Mouse (Mus musculus) lung, postnatal 0 days (tissue): ENCODE measurements around the gene Prss33. TPM values are rescaled to one million over a fixed set of nuclear protein-coding genes. Genes with fewer than 3 reads are reported as not detected.
A peak's percentile ranks its signal among the peaks of the same experiment; 100 is the strongest.

ENCODE experiments used
- ATAC-seq: fragments of 200-750 bp; cut with Nextera tagmentation; 2 replicates; pipeline ENCODE4 v1.8.0; 2017; ENCODE audit warnings: moderate library complexity
- DNase-seq: peaks from one replicate; pipeline ENCODE4 v3.0.0-alpha.2; 2016; ENCODE audit warnings: low spot score
- H3K27ac ChIP-seq: fragments of 300-500 bp; sonication (generic); 2 replicates; pipeline ENCODE4 v1.5.1; 2014; ENCODE audit warnings: antibody characterized with exemption, mild to moderate bottlenecking, low read length, mixed read lengths
- H3K27me3 ChIP-seq: fragments of 300-500 bp; sonication (generic); replicated peaks from 2 replicates; pipeline ENCODE4 v1.6.1; 2014; ENCODE audit warnings: low read length, mixed read lengths; ENCODE audit not compliant: insufficient read depth
- H3K36me3 ChIP-seq: fragments of 300-500 bp; sonication (generic); 2 replicates; pipeline ENCODE4 v1.6.1; 2014; ENCODE audit warnings: low read length, mixed read lengths; ENCODE audit not compliant: insufficient read depth
- H3K4me1 ChIP-seq: fragments of 300-500 bp; sonication (generic); 2 replicates; pipeline ENCODE4 v1.6.1; 2014; ENCODE audit warnings: antibody characterized with exemption, low read depth, low read length, mixed read lengths; ENCODE audit not compliant: insufficient read depth
- H3K4me2 ChIP-seq: fragments of 300-500 bp; sonication (generic); replicated peaks from 2 replicates; pipeline ENCODE4 v1.6.1; 2014; ENCODE audit warnings: low read depth, mild to moderate bottlenecking, low read length, moderate library complexity, mixed read lengths
- H3K4me3 ChIP-seq: fragments of 300-500 bp; sonication (generic); 2 replicates; pipeline ENCODE4 v1.5.1; 2014; ENCODE audit warnings: low read depth, low read length
- H3K9ac ChIP-seq: fragments of 300-500 bp; sonication (generic); replicated peaks from 2 replicates; pipeline ENCODE4 v1.6.1; 2014; ENCODE audit warnings: low read depth, mild to moderate bottlenecking
- H3K9me3 ChIP-seq: fragments of 300-500 bp; sonication (generic); 2 replicates; pipeline ENCODE4 v1.6.1; 2016; ENCODE audit warnings: low read length, mixed read lengths
- CTCF ChIP-seq: IDR thresholded peaks from 2 replicates; pipeline ENCODE4 v1.5.1; 2016; ENCODE audit warnings: antibody characterized with exemption, mild to moderate bottlenecking
- EP300 ChIP-seq: IDR thresholded peaks from 2 replicates; pipeline ENCODE4 v1.6.1; 2016; ENCODE audit warnings: antibody characterized with exemption, mild to moderate bottlenecking, control low read depth
- WGBS: fragments of 180-500 bp; shearing (Covaris S2); extraction: QIAGEN DNeasy Blood & Tissue Kit; methylation state at CpG from one replicate; pipeline ENCODE4 v1.1.7; 2014; 5-methylcytosine and 5-hydroxymethylcytosine counted together
- polyA plus RNA-seq: library from polyadenylated mRNA; unstranded; fragments of >200 nt; fragmentation: Nextera tagmentation; extraction: Ambion mirVana; gene quantifications from 2 replicates; pipeline ENCODE4 v1.2.1, GENCODE M21; 2015

Prss33 gene
- polyA plus RNA-seq, 1 experiment from 2014 or later, result not detected

GRCm38 (mm10) chr17:23829064-23829619 lies 6.7 kb downstream of the Prss33 start, which contains the start of gene Elob:
TSS of gene Elob (minus strand) at chr17:23829136.
- H3K4me3 ChIP-seq, result peak within 1 kb of the TSS; percentile 81
- 0 out of 2 replicates have a peak, but pooled peaks cover 3% of the 10 kb centered on the region for H3K27me3 ChIP-seq
- peak; percentile 97 for ATAC-seq
- H3K4me1 ChIP-seq, result peaks cover 5% of the 10 kb centered on the region; the same call in 1 of the 2 replicates
- peak within 1 kb of the TSS; percentile 70 for H3K9ac ChIP-seq
- peak within 1 kb of the TSS; percentile 79 for H3K4me2 ChIP-seq
- WGBS, result under 1% methylated on average over 23 of the region's 42 CpGs
- peak; percentile 95 for DNase-seq
- H3K9me3 ChIP-seq, result no peaks in the 10 kb centered on the region
- H3K27ac ChIP-seq, result peak within 1 kb of the TSS; percentile 85
- no peak for TF ChIP-seq EP300
- TF ChIP-seq CTCF, result peak; percentile 75
- H3K36me3 ChIP-seq, result peaks cover 16% of the 10 kb centered on the region; the same call in 1 of the 2 replicates

GRCm38 (mm10) chr17:23828271-23829001 lies 7.4 kb downstream of the Prss33 start:
- H3K27ac ChIP-seq, result peak overlapping the region; percentile 85
- peak overlapping the region; percentile 70 for H3K9ac ChIP-seq
- peaks cover 20% of the 10 kb centered on the region for H3K36me3 ChIP-seq
- peak; percentile 69 for ATAC-seq
- H3K4me2 ChIP-seq, result peak overlapping the region; percentile 79
- H3K4me3 ChIP-seq, result peak overlapping the region; percentile 81
- peak; percentile 62 for DNase-seq
- TF ChIP-seq CTCF, result peak; percentile 42
- TF ChIP-seq EP300, result no peak
- 0 out of 2 replicates have a peak, but pooled peaks cover 3% of the 10 kb centered on the region for H3K27me3 ChIP-seq
- under 1% methylated on average over 40 of the region's 47 CpGs for WGBS
- peaks cover 5% of the 10 kb centered on the region; the same call in 1 of the 2 replicates for H3K4me1 ChIP-seq
- no peaks in the 10 kb centered on the region for H3K9me3 ChIP-seq

- Histone ChIP-seq H3K36me3 (peaks cover 42% of the 10 kb centered on the region), H3K4me2 (no peak overlapping the region), H3K4me3 (no peak overlapping the region), H3K9me3 (no peaks in the 10 kb centered on the region), H3K9ac (no peak overlapping the region), H3K27ac (no peak overlapping the region), H3K27me3 (no peaks in the 10 kb centered on the region), H3K4me1 (peaks cover 5% of the 10 kb centered on the region; the same call in 1 of the 2 replicates)
- TF ChIP-seq CTCF (no peak), EP300 (no peak)
- ATAC-seq (no peak), DNase-seq (no peak)
- 81% methylated on average over 4 of the region's 4 CpGs for WGBS
These were observed 10.3 kb downstream of the Prss33 start for GRCm38 (mm10) chr17:23825591-23825990.

DNA sequence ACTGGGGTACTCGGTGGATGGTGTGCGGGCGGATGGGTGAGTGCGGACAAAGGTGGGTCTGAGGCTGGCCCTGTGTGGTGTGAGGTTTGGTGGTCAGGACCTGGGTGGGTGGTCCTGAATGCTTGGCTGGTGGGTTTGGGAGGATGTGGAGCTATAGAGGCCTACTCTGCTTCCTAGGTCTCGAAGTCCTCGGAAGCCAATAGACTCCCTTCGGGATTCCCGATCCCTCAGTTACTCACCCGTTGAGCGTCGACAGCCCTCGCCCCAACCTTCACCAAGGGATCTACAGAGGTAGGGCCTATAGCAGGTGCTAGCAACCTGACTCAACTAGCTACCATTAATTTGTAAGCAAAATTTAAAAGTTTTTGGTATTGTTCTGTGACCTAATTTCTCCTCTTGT lies 12.2 kb downstream of the Prss33 start:
- WGBS, result 87% methylated on average over 12 of the region's 12 CpGs
- no peak overlapping the region for H3K4me2 ChIP-seq
- H3K27me3 ChIP-seq, result no peaks in the 10 kb centered on the region
- 0 out of 2 replicates have a peak, but pooled peaks cover 8% of the 10 kb centered on the region for H3K9me3 ChIP-seq
- no peak overlapping the region for H3K4me3 ChIP-seq
- ATAC-seq, result no peak
- DNase-seq, result no peak
- peaks cover 5% of the 10 kb centered on the region; the same call in 1 of the 2 replicates for H3K4me1 ChIP-seq
- H3K27ac ChIP-seq, result no peak overlapping the region
- H3K9ac ChIP-seq, result no peak overlapping the region
- TF ChIP-seq CTCF (no peak), EP300 (no peak)
- H3K36me3 ChIP-seq, result peaks cover 61% of the 10 kb centered on the region

DNA sequence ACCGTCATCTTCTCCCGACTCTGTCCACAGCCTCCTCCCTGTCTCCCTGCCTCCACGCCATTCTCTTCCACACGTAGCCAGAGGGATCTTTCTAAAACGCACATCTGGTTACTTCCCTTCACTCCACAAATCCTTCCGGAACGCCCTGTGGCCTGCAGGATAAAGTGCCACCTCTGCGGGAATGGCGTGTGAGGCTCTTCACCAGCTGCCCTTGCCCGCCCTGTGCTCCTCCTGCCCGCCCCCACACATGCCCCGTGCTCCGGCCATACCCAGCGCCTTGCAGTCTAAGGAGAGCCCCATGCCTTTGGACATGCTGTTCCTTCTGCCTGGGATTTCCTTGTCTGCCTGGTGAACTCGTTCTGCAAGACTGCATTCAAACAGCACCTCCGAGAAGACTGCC lies 12.8 kb downstream of the Prss33 start:
- 79% methylated on average over 16 of the region's 16 CpGs for WGBS
- TF ChIP-seq EP300 (no peak), CTCF (no peak)
- no peak for ATAC-seq
- H3K4me1 ChIP-seq, result 0 out of 2 replicates have a peak, but pooled peaks cover under 1% of the 10 kb centered on the region
- H3K9me3 ChIP-seq, result 0 out of 2 replicates have a peak, but pooled peaks cover 8% of the 10 kb centered on the region
- H3K4me3 ChIP-seq, result no peak overlapping the region
- H3K4me2 ChIP-seq, result no peak overlapping the region
- DNase-seq, result no peak
- H3K27ac ChIP-seq, result no peak overlapping the region
- H3K9ac ChIP-seq, result no peak overlapping the region
- no peaks in the 10 kb centered on the region for H3K27me3 ChIP-seq
- H3K36me3 ChIP-seq, result peaks cover 67% of the 10 kb centered on the region

DNA sequence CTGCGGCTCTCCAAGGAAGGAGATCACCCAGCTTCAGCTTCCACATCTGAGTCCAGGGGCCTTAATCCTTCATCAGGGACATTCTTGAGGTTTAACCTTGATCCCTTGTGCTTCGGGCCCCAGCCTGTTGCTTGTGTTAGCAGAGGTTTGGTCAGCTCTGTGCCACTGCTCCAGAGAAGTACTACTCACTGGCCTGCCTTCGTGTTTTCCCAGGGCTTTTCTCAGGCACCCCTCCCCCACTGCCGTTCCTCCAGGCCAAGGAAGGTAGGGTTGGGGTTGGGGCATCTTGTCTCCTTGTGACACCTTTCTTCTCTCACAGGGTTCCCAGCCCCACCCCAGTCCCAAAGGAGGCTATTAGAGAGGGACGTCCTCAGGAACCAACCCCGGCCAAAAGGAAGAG lies 13.8 kb downstream of the Prss33 start:
- 51% methylated on average over 6 of the region's 6 CpGs for WGBS
- ATAC-seq, result no peak

More for the DNA sequence above, 13.8 kb downstream of the Prss33 start:
- H3K9me3 ChIP-seq, result 0 out of 2 replicates have a peak, but pooled peaks cover 8% of the 10 kb centered on the region
- H3K4me1 ChIP-seq, result no peaks in the 10 kb centered on the region
- no peak for DNase-seq
- H3K27ac ChIP-seq, result no peak overlapping the region
- no peak for TF ChIP-seq CTCF
- H3K4me3 ChIP-seq, result no peak overlapping the region
- peaks cover 76% of the 10 kb centered on the region for H3K36me3 ChIP-seq
- H3K4me2 ChIP-seq, result no peak overlapping the region
- H3K27me3 ChIP-seq, result no peaks in the 10 kb centered on the region
- no peak overlapping the region for H3K9ac ChIP-seq
